Mouse (Mus musculus): ENCODE results near the gene Stambpl1.

The Stambpl1 gene

GRCm38 (mm10) chr19:34192008-34192963 is at the start of gene Stambpl1:
Gene Stambpl1, plus strand, starts transcription at chr19:34192229.
- peak; percentile 83 to 88 for DNase-seq

GRCm38 (mm10) chr19:34148421-34148820 is 43.6 kb upstream of the Stambpl1 start:
- DNase-seq: no peak

DNA sequence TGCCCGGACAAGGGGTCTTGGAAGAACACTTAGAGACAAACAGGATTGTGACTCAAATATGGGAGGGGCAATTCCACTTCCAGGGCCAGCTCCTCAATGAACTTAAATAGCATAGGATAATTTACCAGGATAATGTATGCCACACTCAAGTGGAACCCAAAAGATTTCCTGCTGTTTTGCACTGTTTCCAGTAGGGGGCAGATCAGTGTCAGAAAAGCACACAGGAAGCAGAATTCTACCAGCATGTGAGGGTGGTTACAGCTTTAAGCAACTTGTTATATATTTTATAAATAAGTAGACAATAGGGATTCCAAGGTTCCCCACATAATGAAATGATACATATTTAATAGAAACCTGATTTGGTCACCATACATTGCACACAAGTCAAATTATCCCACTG is 40.1 kb upstream of the Stambpl1 start:
- peak in 1 of 2 experiments; percentile 51 for DNase-seq

GRCm38 (mm10) chr19:34153263-34154144 is 38.5 kb upstream of the Stambpl1 start:
- no peak for DNase-seq

- DNase-seq: no peak
These were observed 29.3 kb upstream of the Stambpl1 start for GRCm38 (mm10) chr19:34162693-34163092.

DNA sequence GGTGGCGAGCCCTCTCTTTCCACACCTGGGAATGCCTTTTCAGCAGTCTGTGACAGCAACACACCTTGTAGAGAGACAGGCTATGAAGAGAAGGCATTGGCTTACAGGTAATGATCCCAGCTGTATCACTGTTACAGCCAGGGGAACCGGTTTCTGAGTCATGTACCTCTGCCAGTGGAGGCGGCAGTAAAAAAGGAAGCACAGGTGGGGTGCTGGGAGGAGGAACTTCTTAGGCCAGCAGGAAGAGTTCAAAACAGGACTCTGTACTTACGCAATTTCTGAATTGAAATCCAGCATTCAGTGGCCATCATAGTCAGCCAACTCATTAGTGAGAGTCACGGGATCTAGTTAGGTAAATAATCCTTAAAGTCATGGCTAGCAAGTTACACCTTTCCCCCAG is 26.1 kb upstream of the Stambpl1 start, which contains the start of gene Ankrd22:
Ankrd22 (minus strand) TSS at position 163 of the 400 bp plus-strand sequence.
- DNase-seq: peak in 1 of 2 experiments; percentile 52

- DNase-seq: no peak
These were observed 25.6 kb upstream of the Stambpl1 start for GRCm38 (mm10) chr19:34166386-34166785.

GRCm38 (mm10) chr19:34167896-34168661 is 23.9 kb upstream of the Stambpl1 start:
- peak in 1 of 2 experiments; percentile 47 for DNase-seq

- DNase-seq: no peak
These were observed 22.9 kb upstream of the Stambpl1 start for GRCm38 (mm10) chr19:34169121-34169520.

GRCm38 (mm10) chr19:34171167-34171566 is 20.9 kb upstream of the Stambpl1 start:
- no peak for DNase-seq

DNA sequence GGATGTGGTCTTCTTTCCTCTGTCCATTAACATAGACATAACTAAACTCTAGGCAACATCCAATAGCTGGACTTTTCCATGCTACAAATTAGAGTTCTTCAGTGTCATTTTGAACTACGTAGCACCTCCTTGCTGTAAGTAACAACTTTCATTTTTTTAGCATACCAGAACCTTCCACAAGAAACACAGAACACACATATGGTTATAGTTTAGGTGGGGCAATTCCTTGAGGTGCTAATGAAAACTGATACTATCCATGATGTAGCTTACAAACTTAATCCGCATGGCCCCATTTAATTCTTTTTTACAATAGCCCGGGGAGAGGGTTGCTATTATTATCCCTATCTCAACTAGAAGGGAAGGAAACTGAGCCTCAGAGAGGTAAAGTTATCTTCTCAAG is 18.0 kb upstream of the Stambpl1 start:
- DNase-seq: no peak

DNA sequence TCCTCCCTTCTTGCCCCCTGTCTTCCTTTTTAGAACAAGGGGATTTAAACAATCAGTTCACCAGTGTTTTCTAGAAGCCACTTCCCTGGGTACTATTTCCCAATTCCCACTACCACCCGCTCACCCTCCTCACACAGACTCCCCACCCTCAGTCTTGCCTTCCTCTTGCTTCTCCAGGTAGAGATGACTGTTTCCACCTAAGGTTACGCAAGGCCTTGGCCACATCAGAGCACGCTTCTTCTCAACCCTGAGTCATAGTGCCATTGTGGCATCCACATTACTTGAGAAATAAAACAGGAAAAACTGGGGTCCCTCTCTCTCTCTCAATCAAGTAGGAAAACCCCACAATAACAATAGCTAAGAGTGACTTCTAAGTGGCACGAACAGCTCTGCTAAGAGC is 12.9 kb upstream of the Stambpl1 start:
- DNase-seq: no peak

DNA sequence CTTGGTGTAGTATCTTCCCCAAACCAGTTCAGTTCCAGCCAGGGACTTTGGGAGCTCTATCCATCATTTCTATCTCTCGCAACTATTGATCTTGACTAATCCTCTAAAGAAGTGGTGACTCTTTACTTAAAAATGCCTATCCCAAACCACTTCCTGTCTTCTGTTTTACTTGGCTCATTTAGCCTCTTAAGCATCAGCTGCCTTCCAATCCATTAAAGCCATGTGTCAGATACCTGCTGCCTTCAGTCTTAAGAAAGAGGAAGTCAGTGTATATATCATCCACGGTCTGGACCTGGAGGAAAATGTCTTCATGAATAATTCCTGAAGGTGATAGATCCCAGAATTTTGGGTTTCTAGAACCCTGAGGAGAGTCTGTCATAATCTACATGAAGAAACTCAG is 11.7 kb upstream of the Stambpl1 start:
- no peak for DNase-seq

GRCm38 (mm10) chr19:34181234-34181633 is 10.8 kb upstream of the Stambpl1 start:
- DNase-seq: no peak

DNA sequence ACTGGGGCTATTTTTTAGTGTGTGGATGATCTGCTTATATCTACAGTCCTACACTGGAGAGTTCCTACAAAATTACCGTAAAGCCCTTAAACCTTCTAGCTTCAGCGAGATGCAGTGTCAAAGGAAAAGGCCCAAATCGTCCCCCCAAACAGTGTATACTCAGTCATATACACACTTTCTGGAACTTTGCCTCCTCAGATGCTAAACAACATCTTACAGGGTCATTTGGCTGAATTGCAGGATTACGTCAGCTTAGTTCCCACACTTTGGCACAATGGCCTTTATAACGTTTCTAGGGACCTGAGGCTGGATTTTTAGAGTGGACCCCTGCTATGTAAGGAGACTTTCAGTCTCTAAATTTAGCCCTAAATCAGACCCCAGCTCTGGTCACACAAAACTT is 9.5 kb upstream of the Stambpl1 start:
- DNase-seq: no peak

GRCm38 (mm10) chr19:34186845-34187244 is 5.2 kb upstream of the Stambpl1 start:
- peak in 1 of 2 experiments; percentile 54 for DNase-seq

GRCm38 (mm10) chr19:34191645-34192007 is 403 bp upstream of the Stambpl1 start:
- no peak for DNase-seq

DNA sequence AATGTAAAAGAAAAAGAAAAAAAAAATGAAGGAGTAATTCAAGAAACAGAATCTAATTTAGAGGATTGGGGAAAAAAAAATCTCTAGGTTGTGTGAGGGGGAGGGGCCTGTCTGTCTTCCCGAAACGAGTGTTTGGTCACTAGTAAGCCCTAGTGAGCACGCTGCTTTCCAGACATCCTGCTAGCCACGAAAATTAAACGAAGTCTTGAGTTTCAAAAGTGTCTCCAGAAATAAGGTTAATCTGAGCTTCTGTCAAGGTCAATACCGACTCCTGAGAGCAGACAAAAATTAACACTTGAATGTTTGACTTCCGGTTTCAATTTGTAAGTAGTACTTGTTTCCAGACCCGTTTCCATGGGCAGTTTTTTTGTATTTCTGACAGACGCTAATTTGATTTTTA is 1.1 kb downstream of the Stambpl1 start:
- DNase-seq: no peak

- DNase-seq: no peak
These were observed 1.7 kb downstream of the Stambpl1 start for GRCm38 (mm10) chr19:34193683-34194082.

DNA sequence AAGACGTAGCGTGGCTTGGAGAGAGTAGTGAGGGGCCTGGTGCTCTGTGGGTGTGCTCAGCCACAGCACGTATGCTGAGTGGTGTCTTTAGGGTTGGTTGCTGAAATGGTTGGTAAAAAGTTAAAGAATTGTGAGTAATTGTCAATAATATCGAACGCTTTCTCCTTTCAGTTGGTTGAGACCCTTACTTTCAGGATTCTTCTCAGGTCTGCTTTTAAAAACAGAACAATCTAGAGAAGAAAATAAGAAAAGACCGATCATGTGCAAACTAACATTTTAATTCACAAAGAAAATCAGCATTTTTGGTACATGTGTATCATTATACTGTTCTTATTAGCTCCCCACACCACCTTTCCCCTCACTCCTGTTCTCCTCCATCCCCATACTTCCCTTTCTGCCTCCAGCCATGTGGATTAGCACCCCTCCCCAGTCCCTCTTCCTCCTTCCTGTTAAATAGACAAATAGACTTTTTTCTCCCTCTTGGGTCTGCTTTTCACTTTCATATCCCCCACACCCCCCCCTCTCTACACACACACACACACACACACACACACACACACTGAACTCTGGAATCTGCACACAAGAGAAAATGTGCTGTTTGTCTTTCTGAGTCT is 2.2 kb downstream of the Stambpl1 start:
- DNase-seq: no peak

GRCm38 (mm10) chr19:34195031-34195430 is 3.0 kb downstream of the Stambpl1 start:
- no peak for DNase-seq

DNA sequence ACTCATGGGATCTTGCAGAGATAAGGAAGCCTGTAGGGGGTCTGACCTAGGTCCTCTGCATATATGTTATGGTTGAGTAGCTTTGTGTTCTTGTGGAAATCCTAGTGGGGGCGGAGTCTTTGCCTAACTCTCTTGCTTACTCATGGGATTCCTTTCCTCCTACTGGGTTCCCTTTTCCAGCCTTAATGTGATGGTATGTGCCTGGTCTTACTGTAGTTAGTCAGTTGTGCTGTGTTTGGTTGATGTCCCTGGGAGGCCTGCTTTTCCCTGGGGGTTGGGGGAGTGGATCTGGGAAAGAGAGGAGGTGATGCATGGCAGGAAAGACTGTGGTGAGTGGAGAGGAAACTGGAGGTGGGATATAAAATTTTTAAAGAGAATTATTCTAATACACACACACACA is 6.0 kb downstream of the Stambpl1 start:
- DNase-seq: no peak

Data from thymus, adult 18-20 months (tissue).